Mouse (Mus musculus) left cerebral cortex, postnatal 36 days (tissue): ENCODE results near the gene Olfr979. TPM values are rescaled to one million over a fixed set of nuclear protein-coding genes. Genes with fewer than 3 reads are reported as not detected.
"Not testable (repeated sequence)": the region's sequence is repeated elsewhere in the genome, so short reads cannot be mapped to it uniquely, and the experiment has no call there.

Source experiments
- DNase-seq, 2 experiments: peaks; one replicate each; pipeline ENCODE4 v3.0.0; 2021 to 2022; ENCODE audit warnings: low spot score in 2 of 2, mixed read lengths in 1 of 2
- intact Hi-C: fragments of 180-260 bp; cut with DNase I; formaldehyde crosslinking; loops from one replicate; pipeline ENCODE4 v1.15.1; 2025
- total RNA-seq, 2 experiments: library from RNA; stranded (reverse); gene quantifications; 2 replicates each; pipeline ENCODE4 v1.2.3; 2021

Olfr979 gene
- not detected for total RNA-seq

DNA sequence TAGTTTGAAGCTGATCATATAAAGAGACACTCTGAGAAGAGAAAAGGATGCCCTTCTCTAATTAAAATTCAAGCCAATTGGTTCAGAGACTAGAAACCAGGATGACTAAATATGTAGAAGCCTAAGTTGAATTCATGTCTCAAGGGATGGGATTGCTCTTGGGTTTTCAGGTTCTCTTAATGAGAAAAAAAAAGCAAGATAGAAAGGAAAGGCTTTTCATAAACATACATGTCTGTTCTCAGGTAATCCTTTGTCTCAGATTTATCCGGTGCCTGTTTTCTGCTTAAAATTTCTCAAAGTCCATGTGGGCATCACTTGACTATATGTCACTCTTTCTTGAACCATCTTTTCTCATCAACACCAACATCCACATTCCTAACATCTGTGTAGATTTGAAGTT is at the start of gene Olfr979:
TSS of gene Olfr979 (minus strand) at position 101 of the 400 bp plus-strand sequence.
- no peak for DNase-seq
- intact Hi-C loops = no loop called here

GRCm38 (mm10) chr9:40050138-40050537 is 46.9 kb upstream of the Olfr979 start:
- DNase-seq = no peak
- intact Hi-C loops = no loop called here

DNA sequence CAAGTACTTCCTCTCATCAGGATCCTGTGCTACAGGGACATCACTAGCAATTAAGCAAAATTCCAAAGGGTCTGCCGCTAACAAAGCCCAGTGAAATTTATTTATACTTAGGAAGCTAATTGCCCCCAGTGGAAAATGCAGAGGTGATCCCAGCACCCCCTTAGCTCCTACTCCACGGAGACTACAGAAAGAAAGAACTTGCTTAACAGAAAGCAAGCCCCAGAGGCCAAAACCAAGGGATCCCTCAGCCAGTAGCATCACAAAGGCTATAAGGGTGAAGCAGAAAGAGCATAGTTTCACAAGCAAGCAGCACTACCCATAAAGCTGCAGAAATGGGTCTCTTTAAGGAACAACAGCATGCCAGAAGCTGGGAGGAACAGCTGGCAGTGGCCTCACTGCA is 17.9 kb upstream of the Olfr979 start, which contains the start of gene Olfr981:
TSS of gene Olfr981 (plus strand) at position 301 of the 400 bp plus-strand sequence.
- DNase-seq = no peak
- intact Hi-C loops = no loop called here

DNA sequence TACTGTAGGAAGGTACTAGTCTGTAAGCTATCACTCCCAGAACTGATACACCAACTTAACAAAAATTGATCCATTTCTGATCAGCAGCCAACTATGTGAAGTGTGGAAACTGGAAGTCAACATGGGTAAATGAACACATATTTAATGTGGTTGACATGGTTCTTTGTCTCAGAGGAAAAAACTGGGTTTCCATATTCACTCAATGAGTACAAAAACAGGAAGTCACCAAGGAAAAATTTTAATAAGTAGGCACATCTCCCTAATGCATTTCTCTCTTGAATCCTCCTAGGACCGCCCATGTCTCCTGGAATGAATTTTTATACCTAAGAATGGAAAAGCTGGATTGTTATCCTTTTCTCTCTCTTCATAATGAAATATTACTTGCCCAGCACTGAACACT is 6.2 kb upstream of the Olfr979 start, which contains the start of gene Olfr980:
TSS of gene Olfr980 (minus strand) at position 101 of the 400 bp plus-strand sequence.
- intact Hi-C loops = no loop called here
- no peak for DNase-seq

DNA sequence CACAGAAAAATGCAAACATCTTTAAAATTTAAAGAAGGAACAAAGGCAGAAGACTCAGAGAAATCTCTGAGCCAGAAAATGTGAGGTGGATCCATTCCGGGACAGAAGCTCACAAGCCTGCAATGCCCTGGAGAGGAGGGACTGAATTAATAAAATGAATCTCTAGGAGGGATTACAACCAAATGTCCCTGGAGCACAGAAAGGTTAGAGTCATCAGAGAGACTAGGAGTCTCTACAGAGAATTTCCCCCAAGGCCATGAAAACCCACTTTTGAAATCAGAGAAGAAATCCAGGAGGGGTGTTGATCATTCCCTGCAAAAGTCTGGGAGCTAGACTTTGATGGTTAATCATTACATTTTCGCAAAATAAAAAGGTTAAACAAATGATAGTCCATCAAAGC is 11.5 kb downstream of the Olfr979 start, which contains the start of gene Olfr978:
TSS of gene Olfr978 (plus strand) at position 301 of the 400 bp plus-strand sequence.
- intact Hi-C loops = no loop called here
- no peak for DNase-seq

DNA sequence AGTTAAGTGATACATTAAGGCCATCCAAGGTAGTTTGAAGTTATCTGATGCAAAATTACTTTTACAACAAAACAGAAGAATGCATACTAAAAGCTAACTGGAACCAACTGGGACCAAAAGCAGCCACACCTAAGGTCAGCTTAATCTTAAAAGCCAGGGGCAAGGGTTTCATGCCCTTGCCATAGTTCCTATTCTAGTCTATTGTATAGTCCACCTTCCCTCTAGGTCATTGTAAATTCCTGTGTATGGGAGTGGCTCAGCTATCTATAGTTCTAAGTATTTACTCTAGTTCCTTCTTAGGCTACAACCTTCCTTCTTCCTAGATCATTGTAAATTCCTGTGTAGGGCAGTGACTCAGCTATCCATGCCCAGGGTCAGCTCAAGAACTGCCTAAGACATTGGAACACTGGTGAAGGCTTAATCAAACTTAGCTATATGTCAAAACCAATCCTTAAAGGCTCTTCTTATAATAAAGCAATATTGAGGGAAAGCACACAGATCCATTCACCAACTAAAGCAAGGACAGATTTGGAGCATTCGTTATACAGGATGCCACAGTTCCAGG is 26.6 kb downstream of the Olfr979 start:
- DNase-seq, intact Hi-C loops: not testable (repeated sequence)

- DNase-seq, intact Hi-C loops: not testable (repeated sequence)
These were observed 42.2 kb downstream of the Olfr979 start, which contains the start of gene Olfr976 for GRCm38 (mm10) chr9:39961033-39961432. Olfr976 (minus strand) TSS chr9:39961133.

DNA sequence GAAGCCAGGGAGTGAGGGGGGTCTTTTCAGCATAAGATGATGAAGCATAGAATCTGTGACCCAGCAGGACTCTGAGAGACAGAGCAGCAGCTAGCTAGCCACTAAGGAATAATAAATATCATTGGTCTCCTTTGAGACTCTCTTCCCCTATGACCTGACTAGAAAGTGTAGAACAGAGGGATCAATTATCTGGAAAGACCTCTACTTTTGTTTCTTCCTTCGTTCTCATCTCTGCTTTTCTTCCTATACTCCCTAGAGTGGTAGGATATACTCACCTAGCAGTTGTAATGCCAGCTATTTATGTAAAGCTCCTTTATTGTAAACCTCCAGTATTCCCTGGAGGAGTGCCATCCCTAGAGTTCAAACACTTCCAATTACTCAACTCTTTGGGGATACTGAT is 51.3 kb downstream of the Olfr979 start, which contains the start of gene Olfr975:
TSS of gene Olfr975 (minus strand) at position 101 of the 400 bp plus-strand sequence.
- intact Hi-C loops = no loop called here
- no peak for DNase-seq

Other genes starting within 250 kb of the Olfr979 start
- not detected for gene Olfr968, start 220.2 kb downstream of the Olfr979 start, total RNA-seq
- gene Olfr969, start 212.5 kb downstream of the Olfr979 start, total RNA-seq = not detected
- gene Olfr970, start 194.6 kb downstream of the Olfr979 start, total RNA-seq = not detected
- gene Olfr971, start 166.6 kb downstream of the Olfr979 start, total RNA-seq = not detected
- not detected for gene Olfr972, start 137.0 kb downstream of the Olfr979 start, total RNA-seq
- not detected for gene Olfr229, start 96.1 kb downstream of the Olfr979 start, total RNA-seq
- gene Olfr974, start 66.0 kb downstream of the Olfr979 start, total RNA-seq = not detected
- not detected for gene Olfr975, start 51.4 kb downstream of the Olfr979 start, total RNA-seq
- not detected for gene Olfr976, start 42.3 kb downstream of the Olfr979 start, total RNA-seq
- not detected for gene Olfr978, start 11.4 kb downstream of the Olfr979 start, total RNA-seq
- not detected for gene Olfr980, start 6.1 kb upstream of the Olfr979 start, total RNA-seq
- gene Olfr981, start 18.0 kb upstream of the Olfr979 start, total RNA-seq = not detected
- gene Olfr982, start 70.4 kb upstream of the Olfr979 start, total RNA-seq = not detected
- gene Olfr983, start 90.1 kb upstream of the Olfr979 start, total RNA-seq = not detected
- not detected for gene Olfr984, start 110.7 kb upstream of the Olfr979 start, total RNA-seq
- not detected for gene Olfr985, start 126.7 kb upstream of the Olfr979 start, total RNA-seq
- gene Tmem225, start 144.7 kb upstream of the Olfr979 start, total RNA-seq = not detected
- not detected for gene Olfr986, start 177.5 kb upstream of the Olfr979 start, total RNA-seq
- 1 to 10 TPM; 2.9 to 3.1 TPM for gene Zfp202, start 188.9 kb upstream of the Olfr979 start, total RNA-seq